Mouse (Mus musculus): Measurements from ENCODE around the gene BC051142. TPM values are rescaled to one million over a fixed set of nuclear protein-coding genes. Genes with fewer than 3 reads are reported as not detected.

The BC051142 gene
- total and polyA plus RNA-seq, 2 experiments: 0.06 TPM; not detected in 1

DNA sequence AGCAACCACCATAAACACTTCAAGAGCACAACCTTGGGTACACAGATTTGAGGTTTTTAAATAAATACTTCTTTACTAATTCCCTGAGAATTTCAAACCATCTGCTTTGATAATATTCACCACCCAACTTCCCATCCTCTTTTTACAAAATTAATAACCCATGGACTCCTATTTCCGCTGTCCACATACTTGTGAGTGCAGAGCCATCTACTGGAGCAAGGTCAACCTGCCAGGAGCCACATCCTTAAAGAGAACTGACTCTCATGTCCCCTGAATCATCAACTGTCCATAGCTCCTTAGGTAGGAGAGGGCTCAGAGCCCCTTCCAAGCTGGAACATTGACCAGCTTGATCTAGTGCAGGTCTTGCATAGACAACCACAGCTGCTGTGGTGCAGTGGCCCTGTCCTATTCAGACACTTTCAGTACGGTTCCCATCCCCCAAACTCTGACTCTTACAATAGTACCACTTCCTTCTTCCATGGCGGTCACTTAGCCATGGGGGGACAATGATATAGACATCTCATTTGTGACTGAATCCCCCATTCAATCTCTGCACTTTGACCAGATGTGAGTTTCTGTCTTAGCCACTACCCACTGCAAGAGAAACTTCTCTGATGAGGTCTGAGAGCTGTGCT is 34.8 kb upstream of the BC051142 start:
- TF ChIP-seq CTCF (IDR thresholded peaks at IDR 0.05; ENCODE audit: low read depth, low read length) (no peak), POLR2A (IDR thresholded peaks at IDR 0.05; ENCODE audit: extremely low read depth, insufficient read depth, low read length) (no peak)
- Histone ChIP-seq H3K27ac (replicated peaks; ENCODE audit: insufficient read depth, low read depth, low read length) (no peak overlapping the region), H3K4me3 (ENCODE audit: insufficient read depth, low read depth, low read length) (no peak overlapping the region), H3K79me2 (ENCODE audit: control insufficient read depth, insufficient read depth, low read length) (no peaks in the 10 kb centered on the region), H3K9ac (ENCODE audit: low read depth, low read length) (no peak overlapping the region), H3K4me1 (ENCODE audit: control insufficient read depth, insufficient read depth, low read length) (no peaks in the 10 kb centered on the region), H3K36me3 (ENCODE audit: control insufficient read depth, insufficient read depth, low read length) (no peaks in the 10 kb centered on the region), H3K27me3 (ENCODE audit: control insufficient read depth, insufficient read depth, low read length) (no peaks in the 10 kb centered on the region)
- peak; percentile 8 for DNase-seq (ENCODE audit: extremely low read depth, low read depth, low spot score)
- WGBS: 71% methylated on average over 3 of the region's 3 CpGs

DNA sequence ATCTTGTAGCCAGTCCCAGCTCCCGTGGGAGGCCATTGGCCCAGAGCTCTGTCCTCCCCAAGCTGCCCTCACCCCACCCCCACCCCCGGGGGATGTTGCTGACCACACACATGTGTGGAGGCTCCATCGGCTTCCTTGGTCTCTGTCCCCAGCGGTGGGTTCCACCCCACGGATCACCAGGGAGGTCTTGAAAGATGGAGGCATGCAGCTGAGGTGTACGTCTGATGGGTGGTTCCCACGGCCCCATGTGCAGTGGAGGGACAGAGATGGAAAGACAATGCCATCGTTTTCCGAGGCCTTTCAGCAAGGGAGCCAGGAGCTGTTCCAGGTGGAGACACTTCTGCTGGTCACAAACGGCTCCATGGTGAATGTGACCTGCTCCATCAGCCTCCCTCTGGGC is 33.6 kb upstream of the BC051142 start:
- H3K27me3 ChIP-seq (ENCODE audit: control insufficient read depth, insufficient read depth, low read length): no peaks in the 10 kb centered on the region
- 74% methylated on average over 10 of the region's 10 CpGs for WGBS
- no peak for DNase-seq (ENCODE audit: extremely low read depth, low read depth, low spot score)
- H3K4me3 ChIP-seq (ENCODE audit: insufficient read depth, low read depth, low read length): no peak overlapping the region
- TF ChIP-seq CTCF (IDR thresholded peaks at IDR 0.05; ENCODE audit: low read depth, low read length) (no peak), POLR2A (IDR thresholded peaks at IDR 0.05; ENCODE audit: extremely low read depth, insufficient read depth, low read length) (no peak)
- no peaks in the 10 kb centered on the region for H3K36me3 ChIP-seq (ENCODE audit: control insufficient read depth, insufficient read depth, low read length)
- no peaks in the 10 kb centered on the region for H3K4me1 ChIP-seq (ENCODE audit: control insufficient read depth, insufficient read depth, low read length)
- H3K79me2 ChIP-seq (ENCODE audit: control insufficient read depth, insufficient read depth, low read length): no peaks in the 10 kb centered on the region
- H3K9ac ChIP-seq (ENCODE audit: low read depth, low read length): no peak overlapping the region
- H3K27ac ChIP-seq (replicated peaks; ENCODE audit: insufficient read depth, low read depth, low read length): no peak overlapping the region

DNA sequence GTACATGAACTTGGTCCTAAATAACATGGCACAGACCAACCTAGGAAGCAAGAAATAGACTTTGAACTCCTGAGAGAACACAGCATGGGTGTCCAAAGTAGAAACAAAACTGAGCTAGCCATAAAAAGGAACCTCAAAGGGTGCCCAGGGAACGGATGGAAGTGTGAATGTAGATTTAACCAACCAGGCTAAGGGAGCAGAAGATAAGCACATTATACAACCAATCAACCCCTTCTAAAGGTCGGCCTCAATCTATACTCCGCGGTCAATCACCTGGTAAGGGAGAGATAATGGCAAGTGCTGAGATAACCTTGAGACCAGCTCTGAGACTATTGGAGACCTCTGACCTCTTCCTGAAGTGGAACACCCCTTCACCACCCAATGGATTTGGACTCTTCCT is 28.1 kb upstream of the BC051142 start:
- Histone ChIP-seq H3K79me2 (ENCODE audit: control insufficient read depth, insufficient read depth, low read length) (no peaks in the 10 kb centered on the region), H3K9ac (ENCODE audit: low read depth, low read length) (no peak overlapping the region), H3K4me3 (ENCODE audit: insufficient read depth, low read depth, low read length) (no peak overlapping the region), H3K27me3 (ENCODE audit: control insufficient read depth, insufficient read depth, low read length) (no peaks in the 10 kb centered on the region), H3K36me3 (ENCODE audit: control insufficient read depth, insufficient read depth, low read length) (no peaks in the 10 kb centered on the region), H3K4me1 (ENCODE audit: control insufficient read depth, insufficient read depth, low read length) (no peaks in the 10 kb centered on the region; the same call in 1 of the 2 replicates), H3K27ac (replicated peaks; ENCODE audit: insufficient read depth, low read depth, low read length) (no peak overlapping the region)
- TF ChIP-seq CTCF (IDR thresholded peaks at IDR 0.05; ENCODE audit: low read depth, low read length) (no peak), POLR2A (IDR thresholded peaks at IDR 0.05; ENCODE audit: extremely low read depth, insufficient read depth, low read length) (no peak)
- 28% methylated on average over 4 of the region's 4 CpGs for WGBS
- DNase-seq (ENCODE audit: extremely low read depth, low read depth, low spot score): no peak

DNA sequence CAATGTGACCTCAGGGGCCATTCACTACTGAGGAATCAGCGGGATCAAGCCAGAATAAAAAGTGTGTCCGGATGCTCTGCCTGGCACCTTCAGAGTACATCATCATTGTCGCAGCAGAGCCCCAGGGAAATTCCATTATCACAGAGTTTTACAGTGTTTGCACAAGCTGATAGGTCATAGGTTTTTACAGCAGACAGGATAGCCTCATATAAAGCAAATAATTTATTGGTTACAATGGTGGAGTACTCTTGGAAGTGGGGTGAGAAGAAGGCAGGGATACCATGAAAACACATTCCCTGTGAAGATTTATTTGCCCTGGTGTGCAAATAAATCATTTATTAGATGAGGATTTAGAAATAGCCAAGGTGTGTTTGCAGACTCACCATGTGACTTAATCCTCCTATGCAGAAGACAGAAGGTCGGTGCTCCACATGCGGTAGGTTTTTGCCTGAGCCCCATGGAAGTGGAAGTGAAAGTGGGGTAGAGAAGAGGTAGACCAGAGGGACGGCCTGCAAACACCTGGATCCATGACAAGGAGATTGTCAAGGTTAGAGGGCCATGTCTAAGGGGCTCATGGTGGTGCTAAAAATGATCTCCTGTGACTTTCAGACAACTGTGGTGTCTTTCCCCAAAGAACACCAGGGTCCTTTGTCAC is 25.4 kb upstream of the BC051142 start:
- Histone ChIP-seq H3K27me3 (ENCODE audit: control insufficient read depth, insufficient read depth, low read length) (no peaks in the 10 kb centered on the region), H3K36me3 (ENCODE audit: control insufficient read depth, insufficient read depth, low read length) (no peaks in the 10 kb centered on the region), H3K4me1 (ENCODE audit: control insufficient read depth, insufficient read depth, low read length) (no peaks in the 10 kb centered on the region; the same call in 1 of the 2 replicates), H3K4me3 (ENCODE audit: insufficient read depth, low read depth, low read length) (no peak overlapping the region), H3K79me2 (ENCODE audit: control insufficient read depth, insufficient read depth, low read length) (no peaks in the 10 kb centered on the region), H3K9ac (ENCODE audit: low read depth, low read length) (no peak overlapping the region), H3K27ac (replicated peaks; ENCODE audit: insufficient read depth, low read depth, low read length) (no peak overlapping the region)
- WGBS: 52% methylated on average over 6 of the region's 6 CpGs
- TF ChIP-seq CTCF (IDR thresholded peaks at IDR 0.05; ENCODE audit: low read depth, low read length) (no peak), POLR2A (IDR thresholded peaks at IDR 0.05; ENCODE audit: extremely low read depth, insufficient read depth, low read length) (no peak)
- no peak for DNase-seq (ENCODE audit: extremely low read depth, low read depth, low spot score)

DNA sequence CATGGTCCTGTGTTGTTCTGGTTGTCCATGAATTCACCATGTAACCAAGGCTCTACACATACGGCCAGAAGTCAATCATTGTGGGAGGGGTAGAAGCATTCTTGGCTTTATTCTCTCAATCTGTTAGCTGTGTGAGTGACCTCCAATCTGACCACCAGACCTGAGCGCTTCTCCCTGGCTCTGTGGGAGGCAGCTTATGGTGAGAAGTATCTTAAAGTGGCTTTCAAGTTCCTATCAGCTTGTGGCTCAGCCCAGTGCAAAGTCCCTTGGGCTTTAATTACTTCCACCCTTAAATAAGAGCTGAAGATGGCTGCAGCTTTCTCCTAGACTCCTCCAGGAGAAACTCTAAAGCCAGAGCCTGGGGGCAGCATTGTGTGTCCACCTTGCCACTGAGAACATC is 21.8 kb upstream of the BC051142 start, which contains the start of gene Btnl1:
Gene Btnl1, plus strand, starts transcription at position 286 of the 400 bp plus-strand sequence.
- H3K9ac ChIP-seq (ENCODE audit: low read depth, low read length): no peak within 1 kb of the TSS
- no peaks in the 10 kb centered on the region for H3K4me1 ChIP-seq (ENCODE audit: control insufficient read depth, insufficient read depth, low read length)
- 76% methylated on average over 2 of the region's 2 CpGs for WGBS
- H3K36me3 ChIP-seq (ENCODE audit: control insufficient read depth, insufficient read depth, low read length): no peaks in the 10 kb centered on the region
- no peak within 1 kb of the TSS for H3K27ac ChIP-seq (replicated peaks; ENCODE audit: insufficient read depth, low read depth, low read length)
- no peak within 1 kb of the TSS for H3K4me3 ChIP-seq (ENCODE audit: insufficient read depth, low read depth, low read length)
- no peaks in the 10 kb centered on the region for H3K79me2 ChIP-seq (ENCODE audit: control insufficient read depth, insufficient read depth, low read length)
- no peak for DNase-seq (ENCODE audit: extremely low read depth, low read depth, low spot score)
- no peak for TF ChIP-seq CTCF (IDR thresholded peaks at IDR 0.05; ENCODE audit: low read depth, low read length)
- no peak for TF ChIP-seq POLR2A (IDR thresholded peaks at IDR 0.05; ENCODE audit: extremely low read depth, insufficient read depth, low read length)
- no peaks in the 10 kb centered on the region for H3K27me3 ChIP-seq (ENCODE audit: control insufficient read depth, insufficient read depth, low read length)
